Mouse (Mus musculus) limb, embryonic 15.5 days (tissue): ENCODE results near the gene Zdhhc6. TPM values are rescaled to one million over a fixed set of nuclear protein-coding genes. Genes with fewer than 3 reads are reported as not detected.

Experiments
- ATAC-seq: fragments of 200-750 bp; cut with Nextera tagmentation; 2 replicates; pipeline ENCODE4 v1.8.0; 2017; ENCODE audit warnings: low read depth, moderate TSS enrichment; ENCODE audit not compliant: insufficient number of reproducible peaks, low FRiP score, low TSS enrichment
- H3K27ac ChIP-seq: fragments of 300-500 bp; sonication (generic); 2 replicates; pipeline ENCODE4 v1.5.1; 2015; ENCODE audit warnings: moderate library complexity, mild to moderate bottlenecking, inconsistent platforms
- H3K27me3 ChIP-seq: fragments of 300-500 bp; sonication (generic); 2 replicates; pipeline ENCODE4 v1.6.1; 2015; ENCODE audit warnings: inconsistent platforms
- H3K36me3 ChIP-seq: fragments of 300-500 bp; sonication (generic); 2 replicates; pipeline ENCODE4 v1.6.1; 2015; ENCODE audit warnings: inconsistent platforms
- H3K4me1 ChIP-seq: fragments of 300-500 bp; sonication (generic); 2 replicates; pipeline ENCODE4 v1.6.1; 2015; ENCODE audit warnings: inconsistent platforms
- H3K4me2 ChIP-seq: fragments of 300-500 bp; sonication (generic); 2 replicates; pipeline ENCODE4 v1.6.1; 2015; ENCODE audit warnings: mild to moderate bottlenecking, inconsistent platforms
- H3K4me3 ChIP-seq: fragments of 300-500 bp; sonication (generic); 2 replicates; pipeline ENCODE4 v1.5.1; 2015; ENCODE audit warnings: mild to moderate bottlenecking, inconsistent platforms
- H3K9ac ChIP-seq: fragments of 300-500 bp; sonication (generic); 2 replicates; pipeline ENCODE4 v1.6.1; 2015; ENCODE audit warnings: inconsistent platforms
- H3K9me3 ChIP-seq: fragments of 300-500 bp; sonication (generic); 2 replicates; pipeline ENCODE4 v1.6.1; 2016; ENCODE audit warnings: inconsistent platforms
- WGBS: fragments of 180-500 bp; shearing (Covaris S2); methylation state at CpG from one replicate; pipeline ENCODE4 v1.1.7; 2015; 5-methylcytosine and 5-hydroxymethylcytosine counted together
- polyA plus RNA-seq: library from polyadenylated mRNA; unstranded; fragments of >200 nt; fragmentation: Nextera tagmentation; extraction: Ambion mirVana; gene quantifications from 2 replicates; pipeline ENCODE4 v1.2.1, GENCODE M21; 2015

Zdhhc6 gene
- polyA plus RNA-seq, 1 experiment from 2014 or later, result 84.2 TPM

- Histone ChIP-seq H3K4me1 (no peaks in the 10 kb centered on the region), H3K36me3 (no peaks in the 10 kb centered on the region), H3K4me3 (no peak overlapping the region), H3K4me2 (no peak overlapping the region), H3K9ac (no peak overlapping the region), H3K27ac (no peak overlapping the region), H3K27me3 (no peaks in the 10 kb centered on the region), H3K9me3 (no peaks in the 10 kb centered on the region)
- 71% methylated on average over 8 of the region's 8 CpGs for WGBS
- ATAC-seq, result no peak
Measured at GRCm38 (mm10) chr19:55232136-55232535, 83.7 kb downstream of the Zdhhc6 start.

DNA sequence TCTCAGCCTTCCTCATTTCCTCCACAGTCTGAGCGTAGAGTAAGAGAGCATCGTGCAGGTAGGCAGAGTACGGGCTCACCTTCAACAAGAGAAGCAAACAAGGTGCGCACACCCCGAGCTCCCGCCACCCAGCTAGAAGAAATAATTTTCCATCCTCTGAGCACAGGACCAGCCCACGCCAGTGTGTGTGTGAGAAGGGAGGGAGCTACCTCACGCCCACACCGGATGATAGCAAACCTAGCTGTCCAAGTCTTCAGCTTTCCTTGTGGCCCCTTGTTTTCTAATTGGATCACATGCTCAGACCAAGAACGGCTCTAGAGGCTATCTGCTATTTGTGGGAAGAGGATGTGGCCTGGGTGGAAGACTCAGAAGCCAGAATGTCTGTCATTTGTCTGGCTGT lies 84.8 kb downstream of the Zdhhc6 start:
- no peaks in the 10 kb centered on the region for H3K36me3 ChIP-seq
- WGBS, result 81% methylated on average over 10 of the region's 10 CpGs
- no peak overlapping the region for H3K4me2 ChIP-seq
- H3K27ac ChIP-seq, result no peak overlapping the region
- no peak for ATAC-seq
- H3K27me3 ChIP-seq, result no peaks in the 10 kb centered on the region
- no peaks in the 10 kb centered on the region for H3K4me1 ChIP-seq
- no peaks in the 10 kb centered on the region for H3K9me3 ChIP-seq
- no peak overlapping the region for H3K4me3 ChIP-seq
- no peak overlapping the region for H3K9ac ChIP-seq

DNA sequence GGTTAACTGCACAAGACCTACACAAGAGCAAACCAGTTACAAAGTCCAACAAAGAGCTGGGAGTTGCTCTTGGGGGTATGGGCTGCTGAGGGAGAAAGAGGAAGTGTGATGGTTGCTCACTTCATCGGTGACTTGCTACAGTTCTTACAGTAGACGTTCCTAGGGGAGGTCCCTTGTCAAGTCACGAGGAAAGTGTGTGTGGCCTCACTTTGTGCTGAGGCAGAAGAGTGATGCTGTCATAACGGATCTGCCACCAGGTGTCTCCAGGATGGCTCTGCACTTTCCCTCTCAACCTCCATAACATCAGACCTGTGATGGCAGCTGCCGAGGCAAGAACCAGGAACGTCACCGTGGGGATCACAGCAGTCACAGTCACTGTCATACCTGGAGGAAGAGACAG lies 88.7 kb downstream of the Zdhhc6 start:
- no peak overlapping the region for H3K9ac ChIP-seq
- no peaks in the 10 kb centered on the region for H3K27me3 ChIP-seq
- H3K4me2 ChIP-seq, result no peak overlapping the region
- H3K36me3 ChIP-seq, result no peaks in the 10 kb centered on the region
- no peak overlapping the region for H3K4me3 ChIP-seq
- no peaks in the 10 kb centered on the region for H3K4me1 ChIP-seq
- no peak overlapping the region for H3K27ac ChIP-seq
- no peak for ATAC-seq
- no peaks in the 10 kb centered on the region for H3K9me3 ChIP-seq
- WGBS, result 83% methylated on average over 7 of the region's 7 CpGs

- H3K36me3 ChIP-seq, result no peaks in the 10 kb centered on the region
- no peak for ATAC-seq
Measured at GRCm38 (mm10) chr19:55226621-55227020, 89.2 kb downstream of the Zdhhc6 start.

GRCm38 (mm10) chr19:55222268-55222667 lies 93.6 kb downstream of the Zdhhc6 start:
- ATAC-seq, result no peak
- no peaks in the 10 kb centered on the region for H3K27me3 ChIP-seq
- 89% methylated on average over 9 of the region's 9 CpGs for WGBS
- H3K9me3 ChIP-seq, result no peaks in the 10 kb centered on the region
- no peak overlapping the region for H3K27ac ChIP-seq
- no peaks in the 10 kb centered on the region for H3K36me3 ChIP-seq
- H3K4me2 ChIP-seq, result no peak overlapping the region
- H3K4me1 ChIP-seq, result peaks cover 14% of the 10 kb centered on the region; the same call in 1 of the 2 replicates
- H3K9ac ChIP-seq, result no peak overlapping the region
- no peak overlapping the region for H3K4me3 ChIP-seq

More at GRCm38 (mm10) chr19:55226621-55227020, 89.2 kb downstream of the Zdhhc6 start:
- WGBS, result 65% methylated on average over 5 of the region's 5 CpGs
- Histone ChIP-seq H3K4me3 (no peak overlapping the region), H3K9me3 (no peaks in the 10 kb centered on the region), H3K4me1 (no peaks in the 10 kb centered on the region), H3K27me3 (no peaks in the 10 kb centered on the region), H3K9ac (no peak overlapping the region), H3K27ac (no peak overlapping the region), H3K4me2 (no peak overlapping the region)

Other genes with a start within 250 kb of the Zdhhc6 start
- gene Gpam, start 188.8 kb downstream of the Zdhhc6 start, polyA plus RNA-seq, result 12.9 and 15.8 TPM in 2 replicates
- 0.09 TPM in 1 of 2 replicates, not detected in the other for gene Tectb, start 135.3 kb downstream of the Zdhhc6 start, polyA plus RNA-seq
- 0.06 and 0.15 TPM in 2 replicates for gene Gucy2g, start 74.8 kb downstream of the Zdhhc6 start, polyA plus RNA-seq
- gene Acsl5, start 64.1 kb downstream of the Zdhhc6 start, polyA plus RNA-seq, result 49.4 and 55.1 TPM in 2 replicates
- 26.4 and 27.7 TPM in 2 replicates for gene Vti1a, start 263 bp upstream of the Zdhhc6 start, polyA plus RNA-seq